Mouse (Mus musculus) megakaryocyte-erythroid progenitor cell, adult 5-6 weeks (primary cell): ENCODE measurements around the gene Tnfrsf11a. TPM values are rescaled to one million over a fixed set of nuclear protein-coding genes. Genes with fewer than 3 reads are reported as not detected.
A peak's percentile ranks its signal among the peaks of the same experiment; 100 is the strongest.
"Not testable (repeated sequence)": the region's sequence is repeated elsewhere in the genome, so short reads cannot be mapped to it uniquely, and the experiment has no call there.

Experiments
- ATAC-seq: replicated peaks from 2 replicates; pipeline ENCODE4 v1.8.0; 2016; ENCODE audit warnings: mild to moderate bottlenecking, inconsistent platforms; ENCODE audit not compliant: severe bottlenecking, poor library complexity, low FRiP score, low TSS enrichment
- total RNA-seq, 2 experiments: library from RNA; stranded (forward) in 1 of 2; stranded (reverse) in 1 of 2; fragments of 200-1000, 215-1000 nt in 1 of 2; fragments of >200 nt in 1 of 2; fragmentation: Nextera tagmentation in 1 of 2; gene quantifications; 2 replicates each; pipeline ENCODE4 v1.2.3; 2014 to 2017

The Tnfrsf11a gene
- total RNA-seq (2014; fragmentation: Nextera tagmentation) (0.30 TPM in 1 of 2 replicates, not detected in the other), total RNA-seq (2017) (0.11 TPM in 1 of 2 replicates, not detected in the other)

DNA sequence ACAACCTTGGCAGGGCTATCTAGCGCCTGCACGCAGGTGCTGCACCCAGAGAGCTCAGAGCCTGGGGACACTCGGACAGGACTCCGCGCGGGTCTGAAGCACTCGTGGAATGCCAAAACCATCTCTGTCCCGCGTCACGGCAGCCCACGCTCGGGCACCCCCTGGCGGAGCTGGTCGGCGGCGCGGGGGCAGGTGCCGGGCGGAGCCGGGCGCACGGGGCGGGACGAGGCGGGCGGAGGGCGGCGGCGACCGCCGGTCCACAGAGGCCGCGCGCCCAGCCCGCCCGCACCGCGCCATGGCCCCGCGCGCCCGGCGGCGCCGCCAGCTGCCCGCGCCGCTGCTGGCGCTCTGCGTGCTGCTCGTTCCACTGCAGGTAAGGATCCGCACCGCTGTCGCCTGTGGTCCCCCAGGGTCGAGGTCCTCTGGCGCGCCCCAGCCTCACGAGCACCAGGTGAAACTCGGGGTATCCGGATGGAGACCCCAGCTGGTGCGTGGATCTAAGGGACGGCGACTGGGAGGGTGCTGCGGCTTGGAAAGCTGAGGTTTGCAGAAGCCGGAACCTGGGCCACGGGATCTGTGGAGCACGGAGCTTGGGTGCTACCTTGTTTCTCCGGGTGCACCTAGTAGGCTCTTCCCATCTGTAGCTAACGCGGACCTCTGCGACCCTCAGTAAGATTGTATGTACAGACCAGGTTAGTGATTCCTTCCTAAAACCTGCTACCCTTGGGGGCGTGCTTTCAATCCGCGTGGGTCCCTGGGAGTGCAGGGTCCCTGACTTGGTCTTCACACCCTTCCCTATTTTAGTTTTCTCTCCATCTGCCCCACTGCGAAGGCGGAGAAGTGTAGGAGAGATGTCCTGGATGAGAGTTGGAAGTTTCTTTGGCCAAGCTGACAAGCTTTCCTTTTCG, at the start of gene Tnfrsf11a:
Gene Tnfrsf11a, plus strand, starts transcription at position 262 of the 908 bp plus-strand sequence.
- ATAC-seq = peak; percentile 61

DNA sequence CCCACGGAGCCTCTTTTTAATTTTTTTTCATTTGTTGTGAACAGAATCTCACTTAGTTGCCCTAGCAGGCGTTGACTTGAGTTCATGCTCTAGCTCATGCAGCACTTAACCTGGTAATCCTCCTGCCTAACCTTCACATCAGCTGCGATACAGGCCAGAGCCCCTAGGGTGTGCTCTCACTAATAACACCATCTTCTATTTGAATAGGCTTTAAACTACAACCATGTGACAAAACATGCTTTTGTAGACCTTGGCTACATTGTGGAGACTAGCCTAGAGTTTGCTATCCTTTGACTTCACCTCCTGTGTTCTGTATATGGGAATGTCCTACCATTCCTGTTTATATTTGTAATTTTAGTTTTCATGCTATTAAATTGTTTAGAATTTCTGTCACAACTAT, 45.2 kb upstream of the Tnfrsf11a start:
- ATAC-seq = peak; percentile 85

DNA sequence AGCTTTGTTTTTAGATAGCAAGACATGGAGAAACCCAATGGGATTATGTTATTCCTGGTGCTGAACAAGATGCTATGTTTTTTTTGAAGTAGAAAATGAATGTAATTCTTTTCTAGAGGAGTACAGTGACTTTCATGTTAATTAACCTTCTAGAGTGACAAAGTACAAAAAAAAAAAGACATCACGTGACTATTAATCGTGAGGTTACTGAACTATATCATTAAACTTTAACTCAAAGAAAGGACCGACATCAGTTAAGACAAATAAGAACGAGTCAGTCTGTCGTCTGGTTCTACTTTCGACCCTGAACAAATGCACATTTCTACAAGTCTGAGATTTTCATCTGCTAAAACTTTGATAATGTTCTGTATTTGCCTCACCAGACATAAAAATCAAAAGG, 42.2 kb upstream of the Tnfrsf11a start:
- no peak for ATAC-seq

DNA sequence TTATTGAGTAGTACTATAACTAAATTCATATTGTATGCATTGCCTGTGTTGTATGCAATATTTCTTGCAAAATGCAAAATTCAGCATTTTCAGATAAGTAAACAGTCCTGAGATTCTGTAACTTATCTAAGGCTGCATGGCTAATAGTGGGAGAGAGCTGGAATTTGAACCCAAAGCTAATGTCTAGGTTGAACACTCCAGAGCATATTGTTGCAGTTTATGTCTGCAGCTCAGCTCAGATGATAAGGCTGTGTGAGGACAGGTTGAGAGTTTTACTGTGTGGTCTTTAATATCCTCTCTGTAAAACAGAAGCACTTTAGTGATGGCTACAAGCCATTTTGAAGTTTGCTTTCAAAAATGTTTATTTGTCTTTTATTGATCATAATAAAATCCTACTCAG, 41.0 kb upstream of the Tnfrsf11a start:
- no peak for ATAC-seq

DNA sequence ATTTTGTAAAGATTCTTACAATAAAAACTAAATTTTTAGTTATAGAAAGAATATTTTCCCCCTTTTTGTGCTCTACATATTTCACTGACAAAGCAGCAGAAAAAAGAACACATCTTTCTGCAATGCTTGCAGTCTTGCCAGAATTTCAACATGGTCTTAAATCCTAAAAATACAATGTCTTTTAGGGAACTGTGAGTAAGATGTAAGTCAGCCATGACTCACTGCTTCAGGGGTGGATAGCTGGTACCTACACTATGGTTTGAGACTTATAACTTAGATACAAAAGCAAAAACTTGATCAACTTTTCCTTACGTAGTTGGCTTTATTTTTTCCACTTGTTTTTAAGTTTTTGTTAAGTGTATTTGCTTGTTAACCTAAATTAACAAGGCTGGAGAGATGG, 38.0 kb upstream of the Tnfrsf11a start:
- ATAC-seq = no peak

DNA sequence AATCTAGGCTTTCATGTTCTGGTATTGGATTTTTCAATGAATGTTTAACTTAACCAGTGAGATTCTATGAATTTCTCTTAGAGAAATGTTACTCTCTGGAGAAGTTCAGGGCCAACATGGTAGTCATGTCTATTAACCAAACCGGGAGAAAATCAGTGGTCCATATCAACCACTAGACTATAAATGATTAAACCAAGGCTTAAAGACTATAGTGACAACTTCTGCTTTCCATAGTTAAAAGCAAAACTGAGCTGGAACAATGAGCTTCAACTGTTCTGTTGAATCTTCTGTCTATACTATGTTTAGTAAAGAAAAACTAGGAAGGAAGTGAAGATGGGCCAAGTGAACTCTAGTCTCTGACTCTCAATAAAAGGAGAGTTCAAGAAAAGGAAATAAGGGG, 34.1 kb upstream of the Tnfrsf11a start:
- ATAC-seq = no peak

DNA sequence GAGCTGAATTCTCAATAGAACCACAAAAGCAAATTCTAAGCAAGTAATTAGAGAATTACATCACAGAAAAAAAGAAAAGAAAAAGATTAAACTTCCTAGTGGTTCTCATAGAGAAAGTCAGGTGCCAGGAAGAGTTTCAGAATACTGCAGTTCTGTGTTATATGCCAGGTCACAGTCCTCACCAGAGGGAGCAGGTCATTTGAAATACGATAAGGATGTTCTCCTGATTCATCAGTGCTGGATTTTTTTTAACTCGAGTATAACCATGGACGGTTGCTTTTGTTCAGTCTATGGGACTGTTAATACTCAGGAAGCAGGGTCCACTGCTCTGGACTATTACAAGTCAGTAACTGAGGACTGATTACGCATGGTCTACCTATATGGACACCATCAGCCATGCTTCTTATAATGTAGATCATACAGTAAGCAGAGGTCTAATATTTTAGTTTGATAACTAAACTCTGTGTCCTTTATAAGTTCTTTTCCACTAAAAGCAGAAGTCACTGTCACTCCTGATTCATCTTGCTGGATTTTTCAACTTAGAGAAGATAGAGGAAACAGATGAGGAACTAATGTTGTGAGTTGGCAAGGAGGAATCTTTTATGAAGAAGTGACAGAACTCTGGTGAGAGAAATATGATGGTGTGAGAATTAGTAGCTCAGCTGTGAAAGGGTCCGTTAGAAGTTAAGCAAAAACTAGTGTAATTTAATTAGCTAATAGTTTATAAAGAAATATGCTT, 33.5 kb upstream of the Tnfrsf11a start:
- no peak for ATAC-seq

DNA sequence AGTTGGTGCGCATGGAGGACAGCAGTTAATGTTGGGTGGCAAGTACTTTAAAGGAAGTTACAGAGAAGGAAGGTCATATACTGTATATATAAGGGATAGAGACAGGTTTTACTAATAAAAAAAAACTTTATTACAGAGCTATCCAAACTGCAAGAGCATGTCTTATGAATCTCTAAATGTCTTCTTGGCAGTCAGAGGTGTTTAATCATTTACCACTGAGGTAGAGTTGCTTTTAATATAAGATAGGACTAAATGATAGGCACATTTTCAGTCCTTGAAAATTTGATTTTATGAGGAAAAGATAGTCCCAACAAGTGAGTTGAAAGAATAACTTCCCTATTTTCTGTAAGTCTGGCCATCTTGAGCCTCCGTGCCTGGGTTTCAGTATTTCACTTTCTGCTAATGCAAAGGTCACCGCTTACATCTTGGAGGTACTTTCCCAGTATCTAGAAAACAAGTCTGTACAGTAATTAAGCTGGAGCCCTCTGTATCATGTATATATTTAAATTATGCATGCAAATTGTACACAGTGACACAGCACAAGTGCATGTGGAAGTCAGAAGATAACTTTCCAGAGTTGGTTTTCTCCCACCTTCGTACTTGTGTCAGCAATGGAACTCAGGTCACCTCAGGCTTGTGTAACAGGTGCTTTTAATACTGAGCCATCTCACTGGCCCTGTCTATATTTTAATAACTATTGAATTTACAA, 32.3 kb upstream of the Tnfrsf11a start:
- no peak for ATAC-seq

DNA sequence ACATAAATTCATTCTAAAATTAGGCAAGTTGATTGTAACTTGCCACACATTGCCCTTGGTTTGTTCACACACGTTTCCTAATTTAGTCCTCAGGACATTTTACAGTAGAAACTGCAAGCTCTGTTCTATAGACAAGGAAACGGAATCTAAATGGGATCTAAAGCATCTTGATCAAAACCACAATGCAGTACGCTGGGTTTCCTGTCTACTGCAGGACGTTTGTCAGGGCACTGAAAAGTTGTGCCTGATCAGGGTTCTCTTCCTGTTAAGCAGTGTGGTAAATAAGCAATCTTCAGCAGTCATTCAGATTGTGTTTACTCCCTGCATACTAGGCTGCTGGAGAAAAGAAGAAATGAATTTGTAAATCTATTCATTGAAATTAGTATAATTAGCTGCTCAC, 28.3 kb upstream of the Tnfrsf11a start:
- ATAC-seq = no peak

DNA sequence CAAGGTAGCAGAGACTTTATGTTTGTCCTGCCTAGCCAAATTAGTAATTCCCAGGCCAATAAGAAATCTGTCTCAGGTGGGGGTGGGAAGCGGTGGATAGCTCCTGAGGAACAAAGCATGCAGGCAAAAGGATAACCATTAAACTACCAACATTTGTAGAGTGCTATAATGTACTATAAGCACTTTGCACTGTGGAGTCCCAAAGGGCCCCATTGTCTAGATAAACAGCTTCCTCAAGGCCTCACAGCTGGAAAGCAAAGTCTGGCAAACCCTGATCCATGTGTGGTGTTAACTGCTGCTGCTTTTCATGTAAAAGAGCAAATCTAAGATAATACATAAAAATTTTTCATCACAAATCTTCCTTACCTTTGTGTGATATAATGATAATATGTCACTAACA, 27.6 kb upstream of the Tnfrsf11a start:
- no peak for ATAC-seq

DNA sequence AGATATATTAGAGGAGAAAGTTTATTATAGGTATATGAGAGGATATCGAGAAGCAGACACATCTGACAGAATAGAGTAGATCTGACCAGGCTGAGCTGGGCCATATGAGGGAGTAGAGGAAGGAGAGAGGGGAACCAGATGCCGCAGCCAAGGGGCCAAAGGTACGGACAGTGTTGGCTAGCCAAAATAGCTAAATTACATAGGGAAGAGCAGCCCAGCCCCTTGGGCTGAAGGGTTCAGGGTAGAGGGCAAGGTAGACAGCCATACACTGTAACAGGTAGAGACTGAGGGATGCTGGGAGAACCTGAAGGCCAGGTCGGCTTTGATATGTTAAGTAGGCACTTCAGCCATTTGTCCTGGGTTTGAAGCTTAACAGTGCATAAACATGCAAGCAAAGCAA, 21.7 kb upstream of the Tnfrsf11a start:
- no peak for ATAC-seq

DNA sequence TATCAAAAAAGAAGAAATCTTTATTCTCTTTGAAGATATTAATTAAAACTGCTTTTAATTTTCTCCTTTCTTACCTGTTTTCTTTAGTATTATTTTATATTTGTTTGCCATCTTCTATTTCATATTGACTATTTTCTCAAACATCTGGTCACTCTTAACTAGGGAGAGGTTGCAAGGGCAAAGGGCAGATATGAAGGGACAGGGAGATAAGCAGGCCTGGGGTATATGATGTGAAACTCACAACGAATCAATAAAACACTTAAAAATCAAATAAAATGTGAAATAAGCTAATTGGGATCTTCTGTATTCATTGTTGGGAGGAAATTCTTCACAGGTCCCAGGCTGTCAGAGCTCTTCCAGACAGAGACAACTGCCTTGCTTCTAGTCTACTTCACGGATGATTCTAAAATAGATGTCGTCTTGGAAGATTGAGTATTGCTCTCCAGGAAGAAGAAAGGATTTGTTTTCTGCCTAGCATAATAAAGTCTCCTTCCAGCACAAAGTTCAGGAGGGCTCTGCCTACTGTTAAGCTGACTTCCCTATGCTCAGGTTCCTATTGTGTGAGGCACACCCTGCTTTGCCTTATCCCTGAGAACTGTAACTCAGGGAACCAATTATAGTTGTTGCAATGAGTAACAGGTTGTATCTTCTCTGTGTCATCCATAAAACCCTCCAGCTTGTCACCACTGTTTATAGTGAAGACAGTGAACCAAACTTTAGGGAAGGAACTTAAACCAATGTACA, 20.9 kb upstream of the Tnfrsf11a start:
- ATAC-seq = no peak

DNA sequence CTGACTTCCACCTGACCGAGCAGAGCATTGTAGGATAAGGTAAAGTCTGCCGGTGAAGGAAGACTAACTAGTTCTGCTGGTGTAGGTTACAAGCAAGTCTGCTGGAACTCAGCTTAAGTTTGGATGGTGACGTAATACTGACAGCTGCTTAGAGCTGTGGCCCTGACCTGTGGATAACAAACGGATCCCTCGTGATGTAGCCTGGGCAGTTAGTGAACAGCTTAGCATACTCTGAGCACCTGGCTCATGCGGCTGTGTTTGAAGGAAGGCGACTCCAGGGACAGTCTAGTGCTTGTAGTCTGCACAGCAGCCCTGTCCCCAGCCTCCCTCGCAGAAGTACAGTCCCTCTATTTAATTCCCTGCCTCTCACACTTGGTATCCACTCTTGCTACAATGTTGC, 14.9 kb upstream of the Tnfrsf11a start:
- no peak for ATAC-seq

DNA sequence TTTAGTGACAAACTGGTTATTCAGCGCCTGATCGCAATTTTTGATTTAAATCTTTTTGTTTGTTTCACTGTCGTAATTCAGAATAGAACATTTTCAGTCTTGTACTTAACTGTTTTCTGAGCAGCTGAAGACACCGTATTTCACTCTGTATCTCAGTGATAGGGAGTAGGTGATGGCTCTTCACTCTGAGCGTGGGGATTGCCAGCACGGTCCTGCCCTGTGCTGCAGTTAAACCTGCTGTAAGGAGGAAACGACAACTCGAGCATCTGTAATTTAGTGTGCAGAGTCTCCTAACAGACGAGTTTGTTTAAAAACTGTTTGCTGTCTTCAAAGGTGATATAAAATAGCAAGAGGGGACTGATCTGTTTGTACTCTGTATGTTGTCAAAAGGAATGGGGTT, 14.4 kb upstream of the Tnfrsf11a start:
- ATAC-seq = not testable (repeated sequence)

DNA sequence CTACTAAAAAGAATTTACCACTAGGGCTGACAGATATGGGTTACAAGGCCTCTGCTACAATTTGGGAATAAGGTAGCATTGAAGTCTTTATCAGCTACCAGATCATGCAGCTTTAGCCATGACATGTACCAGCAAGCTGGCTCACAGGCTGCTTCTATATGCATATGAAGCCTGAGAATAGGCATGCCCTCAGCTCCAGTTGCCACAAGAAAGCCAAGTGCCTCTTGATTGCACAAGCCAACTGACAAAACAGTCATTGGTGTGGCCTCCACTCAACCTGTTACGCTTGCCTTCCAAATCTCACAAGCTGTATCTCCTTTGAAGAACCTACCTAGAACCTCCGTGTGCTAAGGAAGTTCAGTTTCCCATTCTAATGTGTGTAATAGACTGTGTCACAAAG, 12.1 kb upstream of the Tnfrsf11a start:
- no peak for ATAC-seq

DNA sequence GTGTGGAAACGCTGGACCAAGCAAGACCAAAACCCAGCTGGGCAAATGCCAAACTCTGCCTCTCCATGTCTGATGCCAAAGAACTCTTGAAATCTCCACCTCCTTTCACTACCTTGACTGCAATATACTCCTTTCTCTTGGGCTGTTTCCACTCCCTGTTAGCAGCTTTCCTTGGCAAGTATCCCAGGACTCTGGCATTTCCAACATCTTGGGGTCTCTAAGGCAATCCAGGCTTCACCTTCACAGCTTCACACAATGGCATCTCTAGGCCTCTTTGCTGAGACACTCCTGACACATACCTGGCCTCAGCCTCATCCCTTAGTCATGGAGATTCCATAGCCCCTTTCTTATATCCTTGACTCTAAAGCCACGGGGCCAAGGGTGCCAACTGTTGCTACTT, 9.8 kb upstream of the Tnfrsf11a start:
- no peak for ATAC-seq

DNA sequence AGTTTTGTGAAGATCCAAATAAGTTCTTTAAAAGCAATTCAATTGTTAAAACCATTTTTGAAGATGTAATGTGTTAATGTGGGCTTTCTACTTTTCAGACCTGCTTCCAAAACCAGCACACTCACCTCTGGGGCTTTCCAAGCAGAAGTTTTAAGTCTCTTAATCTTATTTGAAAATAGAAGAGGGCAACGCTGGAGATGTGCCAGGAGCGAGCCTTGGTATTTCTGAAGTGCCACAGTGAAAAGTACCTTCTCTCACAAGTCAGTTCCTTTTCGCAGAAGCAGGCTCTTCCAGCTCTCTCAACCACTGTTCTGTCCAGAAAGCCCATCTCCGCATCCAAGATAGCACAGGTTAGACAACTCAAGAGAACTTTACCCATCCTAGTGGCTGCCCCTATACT, 4.1 kb upstream of the Tnfrsf11a start:
- ATAC-seq = no peak

DNA sequence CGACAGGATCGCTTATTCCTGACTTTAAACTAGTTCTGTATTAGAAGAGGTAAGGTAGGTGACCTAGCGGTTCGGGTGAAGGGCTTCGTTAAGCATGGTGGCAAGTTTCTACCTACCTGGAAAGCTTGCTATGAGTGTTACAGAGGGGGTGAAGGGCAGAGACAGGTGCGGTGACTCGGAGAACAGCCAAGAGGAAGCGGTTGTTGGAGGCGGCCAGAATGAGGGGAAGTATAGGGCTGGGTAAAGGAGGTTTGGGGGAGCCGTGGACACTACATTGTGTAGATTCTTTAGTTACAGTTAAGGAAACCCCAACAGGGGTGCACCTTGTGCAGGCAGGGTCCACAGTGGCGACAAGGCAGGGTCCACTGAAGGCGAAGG, 450 bp upstream of the Tnfrsf11a start:
- ATAC-seq = no peak

DNA sequence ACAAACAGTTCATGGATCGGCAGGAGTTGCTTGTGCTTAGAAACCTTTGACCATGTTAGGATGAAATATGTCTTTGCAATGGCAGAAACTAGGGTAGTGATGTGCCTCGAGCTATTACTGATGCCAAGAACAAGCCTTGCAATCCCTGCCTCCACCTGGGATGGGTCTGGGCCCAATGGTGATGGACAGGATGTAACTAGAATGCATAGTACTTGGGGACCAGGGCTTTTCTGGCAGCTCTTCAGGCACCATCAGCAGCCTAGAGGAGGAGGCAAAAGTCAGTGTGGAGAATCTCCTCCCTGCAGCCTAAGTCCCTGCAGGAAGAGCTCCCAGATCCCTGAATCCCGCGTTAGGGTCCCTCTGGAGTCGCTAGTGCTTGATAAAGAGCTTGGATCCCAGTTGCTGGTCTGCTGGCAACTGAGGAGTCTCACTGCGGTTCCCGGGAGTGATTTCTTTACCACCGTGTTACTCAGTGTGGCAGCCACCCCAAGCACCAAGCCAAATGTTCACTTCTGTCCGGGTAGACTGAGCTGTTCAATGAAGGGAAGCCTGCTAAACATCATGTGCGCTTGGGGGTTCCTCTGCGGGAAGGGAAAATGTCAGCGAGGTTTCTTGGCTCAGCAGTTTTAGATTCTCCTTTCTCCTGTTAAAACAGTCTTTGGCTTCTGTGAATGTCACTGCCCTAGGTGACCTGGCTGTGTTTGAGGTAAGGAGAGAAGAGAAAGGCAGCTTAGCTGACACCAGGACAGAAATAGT, 1.1 kb downstream of the Tnfrsf11a start:
- no peak for ATAC-seq
